Mouse (Mus musculus) macrophage (primary cell): ENCODE data around the gene Fam168a. TPM values are rescaled to one million over a fixed set of nuclear protein-coding genes. Genes with fewer than 3 reads are reported as not detected.
"Not testable (repeated sequence)": the region's sequence is repeated elsewhere in the genome, so short reads cannot be mapped to it uniquely, and the experiment has no call there.

Experiments used
- H3K27ac ChIP-seq: fragments of 350-480 bp; formaldehyde crosslinking; 2 replicates; pipeline ENCODE4 v1.9.0; 2021
- H3K36me3 ChIP-seq: fragments of 350-480 bp; formaldehyde crosslinking; 2 replicates; pipeline ENCODE4 v1.9.0; 2021; ENCODE audit errors: inconsistent target
- H3K4me3 ChIP-seq: fragments of 350-480 bp; formaldehyde crosslinking; 2 replicates; pipeline ENCODE4 v1.9.0; 2021; ENCODE audit errors: inconsistent target
- H3K79me2 ChIP-seq: fragments of 350-480 bp; formaldehyde crosslinking; 2 replicates; pipeline ENCODE4 v1.9.0; 2021; ENCODE audit errors: inconsistent target
- WGBS: methylation state at CpG from one replicate; pipeline ENCODE4 v1.1.7; 2026; ENCODE audit warnings: inconsistent platforms; ENCODE audit not compliant: missing documents; 5-methylcytosine and 5-hydroxymethylcytosine counted together
- polyA plus RNA-seq: library from polyadenylated mRNA; stranded (reverse); fragments of 250-400 nt; gene quantifications from 3 replicates; pipeline ENCODE4 v1.2.4, GENCODE M21; 2018; ENCODE audit warnings: inconsistent platforms

Fam168a gene
- polyA plus RNA-seq, 1 experiment from 2014 or later = 27.2 TPM

DNA sequence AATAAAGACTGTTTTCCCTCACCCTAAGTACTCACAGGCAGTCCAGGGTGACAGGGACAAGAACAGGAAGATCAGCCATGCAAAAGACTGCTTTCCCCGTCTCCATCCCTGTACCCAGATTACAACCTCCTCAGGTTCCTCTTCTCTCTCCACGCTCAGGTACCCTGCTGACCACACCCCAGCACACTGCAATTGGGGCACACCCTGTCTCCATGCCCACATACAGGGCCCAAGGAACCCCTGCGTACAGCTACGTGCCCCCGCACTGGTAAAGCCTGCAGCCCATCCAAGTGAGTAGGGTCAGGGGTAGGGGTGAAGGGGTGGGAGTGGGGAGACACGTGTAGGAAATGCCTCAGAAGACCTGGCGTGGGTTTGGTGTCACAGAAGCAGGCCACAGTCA, 128.7 kb downstream of the Fam168a start:
- Histone ChIP-seq H3K36me3 (0 out of 2 replicates have a peak, but pooled peaks cover 10% of the 10 kb centered on the region), H3K27ac (no peak overlapping the region), H3K4me3 (no peak overlapping the region), H3K79me2 (no peaks in the 10 kb centered on the region)
- WGBS = 93% methylated on average over 7 of the region's 7 CpGs

DNA sequence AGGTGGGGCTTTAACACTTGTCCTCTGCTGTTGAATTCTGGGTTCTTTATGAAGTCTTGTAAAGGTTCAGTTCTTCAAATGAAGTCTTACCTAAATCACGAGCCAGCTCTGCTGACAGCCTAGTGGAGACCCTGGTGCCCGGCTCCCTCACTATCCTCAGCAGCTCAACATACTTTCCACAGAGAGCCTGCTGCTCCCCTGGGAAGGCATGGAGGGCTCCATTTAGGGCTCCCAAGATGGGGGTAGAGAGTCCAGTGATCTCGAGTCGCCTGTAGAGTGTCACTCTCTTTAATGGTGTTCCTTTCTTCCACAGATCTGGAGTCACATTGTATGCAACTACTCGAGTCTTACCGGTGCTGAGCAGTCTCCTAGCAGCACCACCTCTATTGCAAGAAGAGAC, 129.3 kb downstream of the Fam168a start:
- Histone ChIP-seq H3K4me3 (no peak overlapping the region), H3K79me2 (no peaks in the 10 kb centered on the region), H3K27ac (no peak overlapping the region), H3K36me3 (0 out of 2 replicates have a peak, but pooled peaks cover 10% of the 10 kb centered on the region)
- 89% methylated on average over 6 of the region's 6 CpGs for WGBS

DNA sequence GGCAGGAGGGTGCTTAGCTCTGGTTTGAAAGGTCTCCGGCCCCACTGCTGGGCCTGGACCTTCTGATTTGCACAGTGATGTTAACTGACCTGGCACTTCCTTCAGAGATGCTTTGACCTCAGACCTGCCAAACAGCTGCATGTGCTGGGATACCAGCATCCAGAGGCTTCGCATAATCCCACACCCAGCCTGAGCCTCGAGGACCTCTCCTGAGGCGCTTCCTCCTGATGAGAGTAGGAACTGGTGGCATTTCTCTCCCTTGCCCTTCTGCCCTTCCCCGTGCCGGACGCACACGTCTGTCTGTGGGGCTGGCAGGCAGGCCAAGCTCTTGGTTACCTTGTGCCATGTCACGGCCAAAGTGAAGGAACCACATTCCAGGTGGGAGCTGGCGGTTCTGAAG, 130.2 kb downstream of the Fam168a start:
- no peak overlapping the region for H3K4me3 ChIP-seq
- H3K79me2 ChIP-seq = no peaks in the 10 kb centered on the region
- no peak overlapping the region for H3K27ac ChIP-seq
- H3K36me3 ChIP-seq = 0 out of 2 replicates have a peak, but pooled peaks cover 10% of the 10 kb centered on the region
- 93% methylated on average over 10 of the region's 10 CpGs for WGBS

DNA sequence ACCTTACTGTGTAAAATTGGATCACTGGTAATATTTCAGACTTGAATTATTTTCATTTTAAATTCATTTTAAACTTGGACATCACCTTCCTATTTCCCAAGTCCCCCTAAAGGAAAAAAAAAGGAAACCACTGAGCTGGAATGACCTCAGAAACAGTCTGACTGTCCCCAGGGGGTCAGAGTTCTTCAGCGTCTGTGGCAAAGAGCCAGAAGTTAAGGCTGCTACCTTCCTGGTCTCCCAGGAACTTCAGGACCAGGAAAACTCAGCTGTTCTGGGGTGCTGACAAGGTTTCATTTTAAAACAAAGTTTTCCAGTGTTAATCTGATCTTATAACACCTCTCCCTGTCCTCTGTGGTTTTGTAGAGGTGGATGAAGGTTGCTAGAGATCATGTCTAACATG, 131.3 kb downstream of the Fam168a start:
- Histone ChIP-seq H3K27ac (no peak overlapping the region), H3K79me2 (no peaks in the 10 kb centered on the region), H3K4me3 (no peak overlapping the region), H3K36me3 (0 out of 2 replicates have a peak, but pooled peaks cover 10% of the 10 kb centered on the region)
- 100% methylated on average over 1 of the region's 1 CpGs for WGBS

DNA sequence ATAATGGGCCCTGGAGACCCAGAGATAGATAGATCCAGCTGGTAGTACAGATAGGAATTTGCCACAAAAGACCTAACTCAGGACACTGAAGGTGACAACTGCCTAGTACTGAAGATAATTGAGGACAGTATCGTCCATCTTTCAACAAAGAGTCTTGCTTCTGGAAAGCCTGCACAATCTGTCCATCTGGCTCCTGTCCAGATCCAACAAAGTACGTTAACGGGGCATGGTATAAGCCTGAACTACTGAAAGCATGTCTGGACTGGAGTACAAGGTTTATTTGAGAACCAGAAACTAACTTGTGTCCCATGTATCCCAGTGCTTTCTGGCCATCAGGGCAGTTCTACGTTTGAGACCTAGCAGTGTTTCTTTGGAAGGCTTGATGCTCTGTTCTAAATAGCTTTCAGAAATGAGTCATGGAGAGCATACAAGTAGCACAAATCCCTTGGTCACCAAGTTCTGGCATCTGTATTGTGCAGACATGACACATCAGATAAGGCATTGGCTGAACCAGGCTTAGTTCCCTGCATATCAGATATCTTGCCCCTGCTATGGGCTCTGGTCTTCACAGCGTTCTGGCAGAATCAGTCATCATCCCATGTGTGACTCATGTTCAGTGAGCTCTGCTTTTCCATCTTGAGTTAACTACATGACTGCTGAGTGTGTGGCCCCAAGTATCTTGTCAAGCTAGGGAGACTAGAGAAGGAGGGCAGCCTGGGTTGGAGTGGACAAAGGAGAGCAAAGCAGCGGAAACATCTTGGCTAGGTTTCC, 133.4 kb downstream of the Fam168a start:
- no peak overlapping the region for H3K4me3 ChIP-seq
- 95% methylated on average over 6 of the region's 6 CpGs for WGBS
- H3K36me3 ChIP-seq = 0 out of 2 replicates have a peak, but pooled peaks cover 10% of the 10 kb centered on the region
- H3K79me2 ChIP-seq = no peaks in the 10 kb centered on the region
- H3K27ac ChIP-seq = no peak overlapping the region

DNA sequence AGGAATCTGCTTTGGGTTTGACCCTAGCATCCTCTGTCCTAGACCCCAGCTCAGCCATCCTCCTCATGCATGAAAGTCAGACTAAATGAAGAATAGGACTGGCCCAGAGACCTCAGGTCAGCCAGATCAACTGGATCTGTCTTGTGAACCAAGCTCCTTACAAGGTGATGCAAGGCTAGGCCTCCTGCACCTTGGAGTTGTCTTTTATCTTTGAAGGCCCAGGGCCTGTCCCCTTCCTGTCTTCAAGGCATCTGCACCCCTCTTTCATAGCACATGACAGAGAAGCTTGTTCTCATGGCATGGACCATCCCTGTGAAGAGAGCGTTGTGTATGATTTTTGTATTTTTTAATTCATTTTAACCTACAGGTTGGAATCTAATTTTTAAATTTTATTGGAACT, 134.5 kb downstream of the Fam168a start:
- no peaks in the 10 kb centered on the region for H3K79me2 ChIP-seq
- no peak overlapping the region for H3K27ac ChIP-seq
- 89% methylated on average over 1 of the region's 1 CpGs for WGBS
- H3K36me3 ChIP-seq = 0 out of 2 replicates have a peak, but pooled peaks cover 9% of the 10 kb centered on the region
- no peak overlapping the region for H3K4me3 ChIP-seq

DNA sequence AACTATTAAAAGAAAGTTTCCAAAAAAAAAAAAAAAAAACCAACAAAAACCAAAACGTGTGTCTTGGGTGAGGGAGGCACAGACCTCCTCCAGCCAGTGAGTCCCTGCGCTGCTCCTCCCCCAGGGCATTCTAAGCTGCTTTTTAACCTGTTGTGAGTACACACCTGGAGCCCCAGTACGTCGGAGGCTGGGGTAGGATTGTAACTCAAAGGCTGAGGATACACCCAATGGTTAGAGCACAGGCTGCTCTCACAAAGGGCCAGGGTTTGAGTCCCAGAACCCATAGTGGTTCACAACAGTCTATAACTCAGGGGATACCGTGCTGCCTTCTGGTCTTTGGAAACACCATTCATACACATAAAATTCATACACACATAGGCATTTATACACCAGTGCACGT, 135.2 kb downstream of the Fam168a start:
- Histone ChIP-seq H3K79me2 (no peaks in the 10 kb centered on the region), H3K4me3 (no peak overlapping the region), H3K36me3 (0 out of 2 replicates have a peak, but pooled peaks cover 2% of the 10 kb centered on the region), H3K27ac (no peak overlapping the region)
- 89% methylated on average over 6 of the region's 6 CpGs for WGBS

DNA sequence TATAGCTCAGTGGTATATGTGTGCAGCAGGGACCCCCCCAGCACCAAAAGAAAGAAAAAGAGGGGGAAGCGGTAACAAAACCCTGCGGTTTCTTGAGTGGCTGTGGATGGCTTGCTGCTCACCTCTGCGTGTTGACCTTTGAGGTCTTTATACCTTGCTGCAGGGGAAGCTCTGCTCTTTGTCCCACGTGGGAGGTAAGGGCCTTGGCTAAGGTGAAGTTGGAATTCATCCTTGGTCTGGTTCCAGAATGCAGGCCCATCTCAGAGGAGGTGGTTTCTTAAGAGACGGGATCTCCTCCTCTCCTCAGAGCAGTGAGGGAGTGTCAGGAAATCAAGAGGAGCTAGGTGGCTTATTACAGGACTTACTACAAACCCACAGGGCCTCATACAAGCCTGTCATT, 135.7 kb downstream of the Fam168a start:
- no peak overlapping the region for H3K27ac ChIP-seq
- no peak overlapping the region for H3K4me3 ChIP-seq
- H3K79me2 ChIP-seq = no peaks in the 10 kb centered on the region
- H3K36me3 ChIP-seq = no peaks in the 10 kb centered on the region
- 87% methylated on average over 4 of the region's 5 CpGs for WGBS

DNA sequence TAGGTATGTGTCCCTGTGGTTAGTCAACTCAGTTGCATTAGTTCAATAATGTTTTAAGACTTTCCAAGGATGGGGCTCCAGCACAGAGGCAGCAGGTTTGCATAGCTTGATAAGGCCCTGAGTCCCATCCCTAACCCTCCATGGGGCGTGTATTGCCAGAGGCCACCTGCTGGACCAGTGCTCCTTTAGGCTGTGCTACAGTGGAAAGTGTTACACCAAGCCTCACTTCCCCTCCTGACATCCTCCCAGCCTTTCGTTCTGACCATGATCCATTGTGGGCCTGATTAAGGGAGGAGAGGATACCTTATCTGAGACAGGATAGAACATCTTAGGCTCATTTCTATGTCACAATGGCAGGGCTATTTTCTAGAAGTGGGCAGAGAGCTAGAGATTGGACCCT, 137.4 kb downstream of the Fam168a start:
- WGBS = 88% methylated on average over 2 of the region's 2 CpGs
- no peaks in the 10 kb centered on the region; the same call in 1 of the 2 replicates for H3K36me3 ChIP-seq
- H3K27ac ChIP-seq = no peak overlapping the region
- no peaks in the 10 kb centered on the region for H3K79me2 ChIP-seq
- H3K4me3 ChIP-seq = no peak overlapping the region

DNA sequence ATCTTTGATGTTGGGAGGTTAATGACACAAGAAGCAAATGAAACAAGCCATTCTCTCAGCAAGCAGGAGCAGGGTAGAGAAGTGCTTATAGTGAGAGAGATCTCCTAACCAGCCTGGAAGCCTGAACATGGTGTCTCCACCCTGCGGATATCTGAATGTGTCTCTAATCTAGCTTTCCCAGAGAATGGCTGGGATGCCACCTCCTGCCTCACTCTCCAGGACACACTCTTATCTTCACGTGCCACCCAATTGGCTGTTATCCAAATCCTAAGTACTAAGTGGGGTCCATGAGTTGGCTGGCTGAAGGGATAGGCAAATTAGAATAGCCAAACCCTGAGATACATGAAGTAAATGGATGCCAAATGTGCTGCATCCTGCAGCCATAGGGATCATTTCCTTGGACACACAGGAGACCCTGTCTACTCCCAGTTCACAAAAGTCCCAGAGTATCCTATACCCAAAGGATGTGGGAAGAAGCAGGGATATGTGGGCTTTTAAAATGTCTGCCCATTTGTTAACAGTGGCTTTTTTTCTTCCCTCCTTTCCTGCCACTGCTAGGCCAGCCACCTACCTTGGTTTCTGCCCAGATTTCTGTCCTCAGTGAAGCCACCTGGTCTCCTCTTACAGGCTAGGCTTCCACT, 138.1 kb downstream of the Fam168a start:
- 71% methylated on average over 2 of the region's 2 CpGs for WGBS
- Histone ChIP-seq H3K36me3 (no peaks in the 10 kb centered on the region; the same call in 1 of the 2 replicates), H3K27ac (peak overlapping the region; percentile 70), H3K79me2 (no peaks in the 10 kb centered on the region), H3K4me3 (no peak overlapping the region)

DNA sequence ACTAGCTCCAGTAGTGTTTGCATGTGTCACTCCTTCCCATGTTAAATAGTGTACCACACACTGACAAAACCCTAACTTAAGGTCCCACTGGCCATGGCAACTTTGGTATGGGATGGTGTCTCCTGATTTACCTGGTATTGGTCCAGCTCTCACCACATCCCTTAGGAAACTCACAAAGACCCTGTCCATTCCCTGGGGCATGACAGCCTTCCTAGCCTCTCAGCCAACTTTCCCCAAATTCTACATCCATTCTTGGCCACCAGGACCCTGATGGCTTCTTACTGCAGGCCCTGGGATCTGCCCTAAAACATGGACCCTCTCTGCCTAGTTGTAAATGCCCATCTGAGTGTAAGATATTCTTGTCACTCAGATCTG, 138.6 kb downstream of the Fam168a start:
- H3K4me3 ChIP-seq = no peak overlapping the region
- H3K27ac ChIP-seq = peak overlapping the region; percentile 70
- no peaks in the 10 kb centered on the region; the same call in 1 of the 2 replicates for H3K36me3 ChIP-seq
- no peaks in the 10 kb centered on the region for H3K79me2 ChIP-seq

DNA sequence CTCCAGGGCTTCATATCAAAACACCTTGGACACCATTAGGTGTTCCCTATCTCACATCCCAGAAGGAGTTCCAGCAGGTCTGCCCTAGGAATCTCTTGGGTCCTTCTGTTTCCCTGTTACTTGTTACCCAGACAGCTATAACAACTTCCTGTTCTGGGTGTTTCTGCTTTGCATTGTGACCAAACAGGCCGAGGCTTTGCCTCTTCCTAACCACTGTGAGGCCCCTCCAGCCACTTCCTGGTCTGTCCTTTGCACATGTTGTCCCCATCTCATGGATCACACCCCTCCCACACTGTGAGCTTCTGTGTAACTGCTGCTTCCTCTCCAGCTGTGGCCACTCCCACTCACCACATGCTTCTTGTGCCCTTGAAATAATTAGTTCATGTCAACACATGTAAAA, 139.0 kb downstream of the Fam168a start:
- Histone ChIP-seq H3K27ac (peak overlapping the region; percentile 70), H3K79me2 (no peaks in the 10 kb centered on the region), H3K4me3 (no peak overlapping the region), H3K36me3 (no peaks in the 10 kb centered on the region; the same call in 1 of the 2 replicates)
- WGBS = 0% methylated on average over 1 of the region's 1 CpGs

DNA sequence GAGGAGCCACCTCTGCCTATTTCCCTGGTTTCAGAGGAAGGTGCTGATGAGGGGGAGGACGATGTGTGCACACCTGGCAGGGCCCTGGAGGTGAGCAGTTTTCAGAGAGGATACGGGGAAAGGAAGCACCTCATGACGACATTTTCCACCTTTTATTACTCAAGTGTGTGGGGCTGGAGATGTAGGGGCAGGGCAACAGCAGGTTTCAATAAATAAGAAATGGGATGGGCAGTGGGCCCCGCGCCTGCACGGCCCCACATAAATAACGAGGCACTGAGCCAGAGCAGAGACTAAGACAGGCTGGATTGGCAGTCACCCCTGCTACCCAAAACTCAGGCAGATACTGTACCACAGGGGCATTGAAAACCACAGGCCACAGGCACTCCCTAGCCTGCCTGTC, 139.6 kb downstream of the Fam168a start:
- not testable (repeated sequence) for H3K4me3 ChIP-seq, H3K79me2 ChIP-seq, H3K36me3 ChIP-seq
- peak overlapping the region; percentile 21; the same call in 1 of the 2 replicates for H3K27ac ChIP-seq
- WGBS = 48% methylated on average over 5 of the region's 7 CpGs

DNA sequence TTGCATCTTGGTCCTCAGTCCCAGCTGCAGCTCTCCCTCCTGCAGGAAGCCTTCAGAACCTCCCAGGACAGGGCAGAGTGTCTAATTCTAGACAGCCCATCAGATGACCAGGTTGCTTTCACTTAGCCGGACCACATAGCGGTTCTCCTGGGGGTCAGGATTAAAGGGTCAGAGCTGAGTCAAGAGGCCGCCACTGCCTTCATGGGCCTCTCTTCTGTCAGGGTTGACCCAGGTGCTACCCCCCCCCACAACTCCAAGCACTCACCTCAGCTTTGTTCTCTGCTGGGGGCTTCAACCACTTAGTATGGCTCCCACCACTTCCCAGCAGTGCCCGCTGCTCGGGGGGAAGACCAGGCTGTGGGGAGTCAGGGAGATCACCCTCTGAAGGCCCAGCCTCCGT, 140.7 kb downstream of the Fam168a start:
- WGBS = 97% methylated on average over 6 of the region's 6 CpGs
- Histone ChIP-seq H3K27ac (no peak overlapping the region), H3K79me2 (no peaks in the 10 kb centered on the region; the same call in 1 of the 2 replicates), H3K4me3 (no peak overlapping the region), H3K36me3 (peaks cover 4% of the 10 kb centered on the region; the same call in 1 of the 2 replicates)

DNA sequence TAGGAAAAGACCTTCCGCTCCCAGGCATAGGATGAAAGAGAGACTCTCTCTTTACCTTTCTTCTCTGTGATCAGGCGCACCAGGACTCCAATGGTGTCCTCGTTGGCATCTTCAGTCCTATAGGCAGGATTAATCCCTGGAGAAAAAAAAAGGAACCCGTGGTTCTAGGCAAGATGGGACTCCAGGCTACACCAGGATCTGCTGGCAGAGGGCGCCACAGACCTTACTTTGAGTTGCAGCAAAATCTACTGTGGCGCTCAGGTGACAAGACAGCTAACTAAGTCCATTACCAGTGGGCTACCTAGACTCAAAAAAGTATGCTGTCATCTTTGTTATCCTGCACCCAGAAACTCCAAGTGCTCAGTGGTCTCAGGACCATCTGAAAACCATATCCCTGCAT, 142.3 kb downstream of the Fam168a start:
- Histone ChIP-seq H3K27ac (no peak overlapping the region), H3K36me3 (peaks cover 4% of the 10 kb centered on the region; the same call in 1 of the 2 replicates), H3K4me3 (no peak overlapping the region), H3K79me2 (no peaks in the 10 kb centered on the region; the same call in 1 of the 2 replicates)
- WGBS = 52% methylated on average over 5 of the region's 6 CpGs
